Mouse (Mus musculus) layer of hippocampus, postnatal 14 days (tissue): Measurements from ENCODE around the gene Gm3755. TPM values are rescaled to one million over a fixed set of nuclear protein-coding genes. Genes with fewer than 3 reads are reported as not detected.
"Not testable (repeated sequence)": the region's sequence is repeated elsewhere in the genome, so short reads cannot be mapped to it uniquely, and the experiment has no call there.

ENCODE experiments used
- DNase-seq, 2 experiments: peaks; one replicate each; pipeline ENCODE4 v3.0.0; 2021 to 2022; ENCODE audit warnings: low spot score in 2 of 2, mixed read lengths in 1 of 2
- long read RNA-seq, 2 experiments: library from polyadenylated mRNA; stranded (forward); transcript quantifications; one replicate each; pipeline ENCODE4 v2.0.0; 2021
- total RNA-seq, 2 experiments: library from RNA; stranded (reverse); gene quantifications; 2 replicates each; pipeline ENCODE4 v1.2.3; 2021

The Gm3755 gene
- total RNA-seq = not detected
- long read RNA-seq, experiment 1 = 0 reads
- long read RNA-seq, experiment 2 = 0 reads

DNA sequence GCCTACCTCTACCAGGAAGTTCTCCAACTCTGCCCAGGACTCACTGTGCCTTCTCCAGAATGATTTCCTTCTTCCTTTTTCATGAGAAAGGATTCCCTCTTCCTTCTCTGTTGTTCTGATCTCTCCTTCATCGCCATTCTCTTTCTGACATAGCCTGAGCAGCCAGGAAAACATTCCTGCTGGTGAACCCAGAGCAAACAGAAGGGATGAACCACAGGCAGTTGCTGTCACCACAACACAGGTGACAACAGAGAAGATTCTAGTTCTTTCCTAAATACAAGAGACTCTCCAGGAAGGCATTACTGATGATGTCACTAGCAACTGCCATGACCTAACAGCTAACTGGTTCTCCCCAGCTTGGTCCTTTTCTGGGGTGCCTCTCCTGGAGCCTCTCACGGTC lies at the start of gene Gm3755:
Gm3755 (minus strand) TSS at position 101 of the 400 bp plus-strand sequence.
- not testable (repeated sequence) for DNase-seq

GRCm38 (mm10) chr14:7488731-7489130 lies 38.0 kb upstream of the Gm3755 start:
- DNase-seq = not testable (repeated sequence)

DNA sequence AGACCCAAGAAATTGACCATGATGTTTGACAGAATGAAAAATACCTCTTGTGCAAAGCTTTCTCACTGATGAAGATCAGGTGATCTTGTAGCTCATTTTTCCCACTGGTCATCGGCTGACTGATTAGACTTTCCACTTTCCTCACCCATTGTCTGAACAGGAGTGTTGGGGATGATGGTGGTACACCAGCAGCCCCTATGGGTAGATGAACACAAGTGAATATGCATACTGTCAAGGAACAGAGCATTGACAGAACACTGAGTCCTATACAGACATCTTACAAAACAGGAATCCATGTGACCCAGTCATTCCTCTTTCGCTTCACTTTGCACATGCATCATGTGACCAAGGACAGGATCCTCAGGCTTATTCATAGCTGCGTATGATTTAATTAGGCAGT lies 32.9 kb upstream of the Gm3755 start, which contains the start of gene Gm3752:
Gm3752 (minus strand) TSS at position 101 of the 400 bp plus-strand sequence.
- not testable (repeated sequence) for DNase-seq

DNA sequence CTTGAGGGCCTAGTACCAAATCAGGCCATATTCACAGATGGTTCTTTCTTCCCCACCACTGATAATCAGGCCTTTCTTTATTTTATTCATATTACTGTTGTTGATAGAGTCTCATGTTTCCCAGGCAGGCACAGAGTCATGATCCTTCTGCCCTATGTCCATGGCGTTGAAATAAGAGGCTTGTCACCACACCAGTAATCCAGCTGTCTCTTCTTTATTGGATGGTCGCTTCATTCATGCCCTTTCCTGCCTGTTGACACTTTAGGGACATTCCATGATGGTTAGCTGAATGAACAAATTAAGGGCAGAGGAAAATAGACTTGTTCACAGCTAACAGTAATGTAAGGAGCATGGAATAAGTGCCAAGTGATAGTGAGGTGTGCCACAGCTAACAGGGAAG lies 28.2 kb downstream of the Gm3755 start:
- DNase-seq = not testable (repeated sequence)

Other genes with a start within 250 kb of the Gm3755 start
- gene Gm3727, start 186.2 kb downstream of the Gm3755 start, total RNA-seq = not detected
- 1 to 10 TPM in 1 of 2 experiments, under 1 TPM in 1; 0.48 to 1.0 TPM for gene Gm3739, start 135.9 kb downstream of the Gm3755 start, total RNA-seq
- not detected for gene Gm5797, start 118.5 kb downstream of the Gm3755 start, total RNA-seq
- gene Gm8374, start 85.8 kb downstream of the Gm3755 start, total RNA-seq = not detected
- under 1 TPM in 1 of 2 experiments, not detected in 1; 0.46 TPM for gene Gm3752, start 32.8 kb upstream of the Gm3755 start, total RNA-seq
- 10 to 100 TPM; 10.9 to 12.5 TPM for gene Gm3558, start 117.6 kb upstream of the Gm3755 start, total RNA-seq
- gene Gm10338, start 144.7 kb upstream of the Gm3755 start, total RNA-seq = not detected
- gene Gm10128, start 193.1 kb upstream of the Gm3755 start, total RNA-seq = not detected